16 mouse cellular contexts compared by ENCODE assay signal in the genomic region with DNA sequence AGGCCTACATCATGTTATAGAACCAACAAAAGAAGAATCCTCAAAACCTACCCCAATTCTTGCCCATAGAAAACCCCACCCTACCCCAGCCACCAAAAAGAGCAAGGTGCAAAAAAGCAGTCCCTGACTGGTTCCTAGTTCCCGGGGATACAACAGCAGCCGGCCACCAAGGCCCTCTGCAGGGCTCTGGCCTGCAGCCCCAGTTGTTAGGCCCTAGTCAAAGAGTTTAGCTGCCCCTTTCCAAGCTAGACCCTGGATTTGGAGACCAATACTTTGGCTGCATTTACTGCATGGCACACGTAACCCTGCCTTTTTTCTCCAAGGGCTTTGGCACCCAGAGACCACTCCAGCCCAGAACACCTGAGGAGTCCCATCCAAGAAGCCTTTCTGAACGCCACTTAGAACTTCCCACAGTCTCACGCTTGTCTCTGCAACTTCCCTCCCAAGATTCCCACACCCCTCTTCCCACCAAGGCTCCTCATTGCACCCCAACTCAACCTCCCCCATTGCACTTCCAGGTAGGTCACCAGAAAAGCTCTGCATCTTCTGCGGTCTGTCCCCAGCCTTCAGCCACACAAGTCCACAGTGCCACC. TPM values are rescaled to one million over a fixed set of nuclear protein-coding genes. Genes with fewer than 3 reads are reported as not detected.
DNase-seq lines count a peak whose midpoint lies in the region; ATAC-seq and TF ChIP-seq lines count a peak whose summit lies in the region.
"Had no signal": no experiment of that assay in that cellular context is flagged by ENCODE, and none has a peak within 500 bp of the region (broad histone marks: within the 10 kb centered on the region; RNA-seq: fewer than 3 reads in every experiment).

No protein-coding gene starts in this region.

- no peaks in the 10 kb centered on the region for H3K36me3 ChIP-seq in kidney, postnatal 0 days (ENCODE audit: insufficient read depth, low read length)
- no peaks in the 10 kb centered on the region for H3K36me3 ChIP-seq in hindbrain, embryonic 14.5 days (replicated peaks; ENCODE audit: control insufficient read depth, insufficient read depth)
- no peaks in the 10 kb centered on the region for H3K36me3 ChIP-seq in midbrain, embryonic 12.5 days
- H3K36me3 ChIP-seq in heart, adult 2 months (ENCODE audit: control insufficient read depth, insufficient read depth, low read length): no peaks in the 10 kb centered on the region

- TF ChIP-seq POLR2A in heart, adult 2 months (IDR thresholded peaks at IDR 0.05; ENCODE audit: insufficient read depth, low read depth, low read length): no peak

- peaks cover 90% of the 10 kb centered on the region for H3K27me3 ChIP-seq in kidney, postnatal 0 days (ENCODE audit: insufficient read depth, low read length)
- H3K27me3 ChIP-seq in hindbrain, embryonic 14.5 days (ENCODE audit: control insufficient read depth, insufficient read depth, low read length): peaks cover 81% of the 10 kb centered on the region
- peaks cover 100% of the 10 kb centered on the region for H3K27me3 ChIP-seq in midbrain, embryonic 12.5 days
- peaks cover 52% of the 10 kb centered on the region for H3K27me3 ChIP-seq in heart, adult 2 months (ENCODE audit: control insufficient read depth, insufficient read depth, low read length)

- no peak for DNase-seq in kidney, postnatal 0 days (ENCODE audit: low spot score)
- no peak for DNase-seq in kidney, adult 8-10 months
- no peak for DNase-seq in hindbrain, embryonic 14.5 days (ENCODE audit: low spot score)
- no peak for DNase-seq in heart, adult 2 months
- DNase-seq in heart, postnatal 36 days: no peak
- DNase-seq in thymus, postnatal 14 days: no peak
- DNase-seq: cerebellum, adult 11-12 months; gastrocnemius, postnatal 14 days; liver, postnatal 0 days; right cerebral cortex, postnatal 25 days; thymus, postnatal 36 days had no signal

- H3K4me1 ChIP-seq in kidney, postnatal 0 days (replicated peaks; ENCODE audit: insufficient read depth, low read length): peaks cover 15% of the 10 kb centered on the region; the same call in 1 of the 2 replicates
- no peaks in the 10 kb centered on the region for H3K4me1 ChIP-seq in hindbrain, embryonic 14.5 days (replicated peaks; ENCODE audit: control insufficient read depth, insufficient read depth, low read length)
- H3K4me1 ChIP-seq in midbrain, embryonic 12.5 days: peaks cover 40% of the 10 kb centered on the region
- no peaks in the 10 kb centered on the region for H3K4me1 ChIP-seq in heart, adult 2 months (ENCODE audit: control insufficient read depth, insufficient read depth, low read length)

- H3K9me3 ChIP-seq in kidney, postnatal 0 days (replicated peaks; ENCODE audit: low read length): no peaks in the 10 kb centered on the region
- H3K9me3 ChIP-seq in hindbrain, embryonic 14.5 days (ENCODE audit: control insufficient read depth, low read length): no peaks in the 10 kb centered on the region
- no peaks in the 10 kb centered on the region for H3K9me3 ChIP-seq in midbrain, embryonic 12.5 days
- H3K9me3 ChIP-seq: megakaryocyte, embryonic 14.5 days had no signal

- no peak for TF ChIP-seq CTCF in kidney, postnatal 0 days (IDR thresholded peaks at IDR 0.05; ENCODE audit: low read depth)
- TF ChIP-seq CTCF in heart, adult 2 months (IDR thresholded peaks at IDR 0.05): no peak

- 63% methylated on average over 6 of the region's 6 CpGs for WGBS in kidney, postnatal 0 days
- 20% methylated on average over 6 of the region's 6 CpGs for WGBS in hindbrain, embryonic 14.5 days
- WGBS in midbrain, embryonic 12.5 days: 22% methylated on average over 6 of the region's 6 CpGs
- WGBS in heart, adult 2 months: 69% methylated on average over 6 of the region's 6 CpGs

- ATAC-seq in kidney, postnatal 0 days (replicated peaks; ENCODE audit: low FRiP score, low read depth): no peak
- no peak for ATAC-seq in hindbrain, embryonic 14.5 days (ENCODE audit: low FRiP score)
- no peak for ATAC-seq in midbrain, embryonic 12.5 days (ENCODE audit: low FRiP score, low read depth)
- ATAC-seq: activated CD4-positive, CD25-positive, alpha-beta regulatory T cell, adult 4 months; liver, postnatal 0 days had no signal

- 0 out of 2 replicates have a peak overlapping the region, but pooled peaks have one; percentile 1 for H3K4me3 ChIP-seq in kidney, postnatal 0 days (replicated peaks; ENCODE audit: low read depth, low read length)
- H3K4me3 ChIP-seq in hindbrain, embryonic 14.5 days (replicated peaks; ENCODE audit: low read length): peak overlapping the region; percentile 30
- H3K4me3 ChIP-seq in midbrain, embryonic 12.5 days: peak overlapping the region; percentile 46
- no peak overlapping the region for H3K4me3 ChIP-seq in heart, adult 2 months
- H3K4me3 ChIP-seq: megakaryocyte, embryonic 14.5 days had no signal

- no peak overlapping the region for H3K27ac ChIP-seq in kidney, postnatal 0 days
- peak overlapping the region; percentile 84 for H3K27ac ChIP-seq in hindbrain, embryonic 14.5 days
- H3K27ac ChIP-seq in midbrain, embryonic 12.5 days (replicated peaks): 0 out of 2 replicates have a peak overlapping the region, but pooled peaks have one; percentile 42
- H3K27ac ChIP-seq in heart, adult 2 months: no peak overlapping the region

- no peaks in the 10 kb centered on the region for H3K79me2 ChIP-seq in heart, adult 2 months (replicated peaks; ENCODE audit: control insufficient read depth, insufficient read depth, low read length)

- no peak for TF ChIP-seq EP300 in heart, adult 2 months (IDR thresholded peaks at IDR 0.05; ENCODE audit: insufficient read depth, low read depth, low read length)

- H3K4me2 ChIP-seq in kidney, postnatal 0 days (ENCODE audit: low read length): no peak overlapping the region
- H3K4me2 ChIP-seq in hindbrain, embryonic 14.5 days (replicated peaks): peak overlapping the region; percentile 52
- peak overlapping the region; percentile 59 for H3K4me2 ChIP-seq in midbrain, embryonic 12.5 days (replicated peaks)

- intact Hi-C loops in heart, adult 2 months (cut with DNase I): no loop called here
- intact Hi-C loops in heart, postnatal 36 days (cut with DNase I): no loop called here

- no peak overlapping the region for H3K9ac ChIP-seq in kidney, postnatal 0 days (ENCODE audit: low read depth, low read length)
- peak overlapping the region; percentile 66 for H3K9ac ChIP-seq in hindbrain, embryonic 14.5 days
- H3K9ac ChIP-seq in midbrain, embryonic 12.5 days (replicated peaks): peak overlapping the region; percentile 55
- no peak overlapping the region for H3K9ac ChIP-seq in heart, adult 2 months (ENCODE audit: low read depth, low read length)
- H3K9ac ChIP-seq: liver, postnatal 0 days had no signal

RNA-seq across cellular contexts. Expression of a gene that starts 2.1 kb away (rescaled TPM):
- 0.82 and 0.88 TPM in 2 replicates for polyA plus RNA-seq in kidney, postnatal 0 days (2015; fragmentation: Nextera tagmentation; extraction: Ambion mirVana)
- polyA plus RNA-seq in hindbrain, embryonic 14.5 days (2014; fragmentation: Nextera tagmentation; extraction: Ambion mirVana): 6.7 and 8.7 TPM in 2 replicates
- 2.3 and 2.8 TPM in 2 replicates for polyA plus RNA-seq in midbrain, embryonic 12.5 days (2016; fragmentation: Nextera tagmentation; extraction: Ambion mirVana)
- under 1 TPM in 1 of 2 experiments, not detected in 1; 0.18 TPM for total RNA-seq in heart, adult 2 months (2021)
- 0.06 and 0.08 TPM in 2 replicates for polyA plus RNA-seq in heart, adult 2 months (2012; rRNA removed)
- total RNA-seq in heart, postnatal 36 days (2021): under 1 TPM; 0.05 to 0.08 TPM
- polyA plus RNA-seq: activated CD4-positive, CD25-positive, alpha-beta regulatory T cell, adult 4 months; intestine, embryonic 14.5 days; liver, postnatal 0 days; stomach, embryonic 14.5 days had no signal

Comparison
In these comparisons a context has a peak if more than half of its experiments do, and no peak if none do; other contexts are left out.
1. H3K27ac ChIP-seq: peak in hindbrain, embryonic 14.5 days (single experiment) and midbrain, embryonic 12.5 days (single experiment); none in kidney, postnatal 0 days (single experiment) and heart, adult 2 months (single experiment).
2. H3K9ac ChIP-seq: peak in hindbrain, embryonic 14.5 days (single experiment) and midbrain, embryonic 12.5 days (single experiment); none in kidney, postnatal 0 days (single experiment) and heart, adult 2 months (single experiment).